Mouse (Mus musculus): Measurements from ENCODE around the gene Prune2.

The Prune2 gene

GRCm38 (mm10) chr19:17210541-17210940 lies 254.6 kb downstream of the Prune2 start:
- no peak for DNase-seq

GRCm38 (mm10) chr19:17214896-17215520 lies 259.1 kb downstream of the Prune2 start:
- no peak for DNase-seq

- no peak for DNase-seq
These were observed 262.3 kb downstream of the Prune2 start for GRCm38 (mm10) chr19:17218195-17218594.

- DNase-seq: no peak
These were observed 267.9 kb downstream of the Prune2 start for GRCm38 (mm10) chr19:17223801-17224200.

DNA sequence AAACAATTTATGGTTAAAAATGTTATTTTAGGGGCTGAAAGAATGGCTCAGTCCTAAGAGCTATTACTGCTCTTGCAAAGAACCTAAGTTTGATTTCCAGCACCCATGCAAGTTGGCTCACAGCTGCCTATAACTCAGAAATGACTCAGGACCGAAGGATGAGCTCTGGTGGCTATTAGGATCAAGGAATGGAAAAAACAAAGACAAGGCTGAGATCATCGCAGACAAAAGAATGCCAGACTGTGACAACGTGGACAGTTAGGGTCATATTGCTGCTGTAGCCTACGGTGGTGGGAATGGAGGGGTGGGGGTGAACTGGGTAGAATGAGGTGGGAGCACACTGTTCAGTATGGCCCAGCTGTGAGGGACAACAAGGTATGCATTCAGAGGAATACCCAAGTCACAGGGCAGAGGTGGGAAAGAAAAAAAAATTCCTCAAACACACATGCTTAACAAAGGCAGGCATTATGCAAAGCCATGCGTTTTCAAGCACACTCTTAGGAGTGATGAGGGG lies 269.7 kb downstream of the Prune2 start:
- no peak for DNase-seq

DNA sequence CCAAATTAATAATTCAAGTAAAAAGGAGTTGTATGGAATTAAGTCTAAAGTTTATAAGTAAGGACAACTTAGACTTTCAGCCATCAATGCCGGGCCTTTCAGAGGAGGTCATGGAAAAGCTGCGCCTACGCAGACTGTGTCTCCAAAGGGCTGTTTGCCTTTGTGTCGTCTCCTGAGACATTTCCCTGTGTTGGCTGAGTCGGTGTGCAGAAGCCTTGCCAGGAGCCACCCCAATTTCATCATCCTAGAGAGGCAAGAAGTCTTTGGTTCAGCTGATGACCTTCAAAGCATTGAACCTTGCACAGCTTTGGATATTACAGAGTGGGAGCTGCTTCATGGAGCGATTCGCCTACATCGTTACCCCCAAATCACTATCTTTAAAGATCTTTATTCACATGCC lies 270.2 kb downstream of the Prune2 start:
- no peak for DNase-seq

- no peak for DNase-seq
These were observed 274.1 kb downstream of the Prune2 start for GRCm38 (mm10) chr19:17230013-17230412.

- DNase-seq: no peak
These were observed 282.6 kb downstream of the Prune2 start for GRCm38 (mm10) chr19:17238471-17238870.

GRCm38 (mm10) chr19:17240170-17241077 lies 284.5 kb downstream of the Prune2 start:
- DNase-seq: no peak

DNA sequence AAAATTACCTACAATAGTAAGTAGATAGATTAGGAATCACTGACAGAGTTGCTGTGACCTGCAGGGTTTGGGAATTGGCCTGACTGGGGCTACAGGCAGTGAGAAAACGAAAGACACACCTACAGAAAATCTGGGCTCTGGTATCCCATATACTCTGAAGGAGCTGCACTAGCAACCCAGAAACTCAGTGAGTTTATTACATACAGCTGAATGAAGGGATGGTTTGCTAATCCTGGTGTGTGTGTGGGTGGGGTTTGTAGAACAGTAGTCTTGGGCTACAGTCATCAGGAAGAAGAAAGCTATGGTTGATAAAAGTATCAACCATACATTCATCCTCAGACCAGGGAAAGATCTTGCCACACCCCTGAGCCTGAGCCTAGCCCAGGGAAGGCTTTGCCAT lies 285.3 kb downstream of the Prune2 start:
- DNase-seq: no peak

- DNase-seq: no peak
These were observed 287.0 kb downstream of the Prune2 start for GRCm38 (mm10) chr19:17242962-17243361.

GRCm38 (mm10) chr19:17244544-17244943 lies 288.6 kb downstream of the Prune2 start:
- peak; percentile 10 for DNase-seq

DNA sequence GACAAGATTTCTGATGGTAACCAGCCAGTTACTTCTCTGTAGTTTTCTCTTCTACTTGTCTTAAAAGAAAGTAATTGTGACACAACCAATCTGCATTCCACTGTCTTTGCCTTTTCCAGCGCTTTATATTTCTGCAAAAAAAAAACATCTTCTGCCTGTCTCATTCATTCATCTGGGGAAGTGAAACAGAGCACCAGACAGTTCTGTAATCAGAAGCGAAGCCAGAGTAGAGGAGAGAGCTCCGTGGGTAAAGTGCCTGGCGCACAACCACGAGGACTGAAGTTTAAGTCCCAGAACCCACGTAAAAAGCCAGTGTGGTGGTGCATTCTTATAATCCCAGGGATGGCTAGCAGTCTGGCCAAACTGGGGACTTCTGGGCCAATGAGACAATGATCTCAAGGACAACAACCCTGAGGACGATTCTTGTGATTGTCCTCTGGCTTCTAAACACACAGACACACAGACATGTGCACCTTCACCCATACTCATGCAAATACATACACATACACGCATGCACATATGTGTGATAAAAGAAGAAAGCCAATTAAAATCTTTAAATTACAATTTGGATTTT lies 291.5 kb downstream of the Prune2 start:
- no peak for DNase-seq

DNA sequence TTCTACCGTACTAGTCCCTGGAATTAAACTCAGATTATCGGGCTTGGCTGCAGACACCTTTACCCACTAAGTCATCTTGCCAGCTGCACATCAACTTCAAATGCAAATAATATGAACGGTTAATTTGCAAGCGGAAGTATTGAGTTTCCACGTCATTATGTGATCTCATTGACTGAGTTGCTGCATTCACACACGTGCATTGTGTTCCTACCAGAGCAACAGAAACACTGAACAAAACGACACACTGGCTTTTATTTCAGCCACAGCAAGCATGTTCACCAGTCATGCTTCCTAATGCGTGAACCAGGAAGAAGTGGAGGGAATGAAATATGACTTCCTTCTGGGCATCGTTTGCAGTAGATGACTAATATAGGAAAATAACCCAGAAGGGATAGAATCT lies 293.8 kb downstream of the Prune2 start:
- no peak for DNase-seq

DNA sequence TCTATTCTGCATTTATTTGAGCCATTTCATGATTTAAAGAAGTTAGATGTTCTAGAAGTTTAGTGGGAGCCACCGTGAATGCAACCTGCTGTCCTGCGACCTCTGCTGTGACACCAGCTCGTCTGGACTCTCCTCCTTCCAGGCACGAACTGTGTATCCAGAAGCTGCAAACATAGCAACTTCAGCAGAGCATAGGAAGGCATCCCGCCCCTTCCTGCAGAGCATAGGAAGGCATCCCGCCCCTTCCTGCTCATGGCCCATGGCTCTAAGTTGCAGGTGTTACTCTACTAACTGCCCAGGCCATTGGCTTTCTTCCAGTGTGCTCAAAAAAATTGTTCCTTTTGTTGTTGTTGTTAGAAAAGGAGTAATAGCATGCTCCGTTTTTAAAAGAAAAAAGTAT lies 294.9 kb downstream of the Prune2 start:
- DNase-seq: no peak

DNA sequence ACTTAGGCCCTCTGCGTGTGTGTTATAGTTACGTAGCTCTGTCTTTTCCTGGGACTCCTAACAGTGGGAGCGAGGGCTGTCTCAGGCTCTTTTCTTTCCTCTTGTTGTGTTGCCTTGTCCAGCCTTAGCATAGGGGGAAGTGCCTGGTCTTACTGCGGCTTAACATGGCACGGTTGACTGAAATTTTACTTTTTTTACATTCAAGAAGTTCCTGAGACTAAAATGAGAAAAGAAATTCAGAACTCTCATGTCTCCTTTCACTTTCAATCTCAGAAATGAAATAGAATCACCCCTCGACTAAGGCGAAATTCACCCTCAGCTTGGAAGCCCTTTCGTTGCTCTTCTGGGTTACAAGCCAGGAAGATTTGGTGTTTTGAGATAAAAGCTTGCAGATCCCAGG lies 295.5 kb downstream of the Prune2 start:
- no peak for DNase-seq

DNA sequence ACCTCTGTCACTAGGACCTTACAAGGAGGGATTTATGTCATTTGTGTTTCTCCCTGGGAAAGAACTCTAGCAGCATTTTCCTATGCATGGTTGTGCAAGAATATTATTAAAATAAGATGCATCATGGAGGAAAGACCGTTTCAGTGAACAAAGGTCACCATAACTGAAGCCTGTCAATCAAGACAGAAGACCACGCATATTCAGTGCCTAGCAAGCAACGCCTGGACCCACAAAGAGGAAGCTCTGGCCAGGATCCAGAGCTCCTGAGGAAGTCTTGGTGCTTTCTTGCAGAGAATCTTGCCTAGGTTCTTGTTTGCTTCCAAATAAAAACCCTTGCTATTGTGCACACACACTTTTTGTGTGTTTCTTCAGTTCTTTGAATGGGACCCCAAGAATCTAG lies 296.9 kb downstream of the Prune2 start:
- no peak for DNase-seq

GRCm38 (mm10) chr19:17255511-17255910 lies 299.6 kb downstream of the Prune2 start:
- no peak for DNase-seq

GRCm38 (mm10) chr19:17256388-17256787 lies 300.5 kb downstream of the Prune2 start:
- no peak for DNase-seq

DNA sequence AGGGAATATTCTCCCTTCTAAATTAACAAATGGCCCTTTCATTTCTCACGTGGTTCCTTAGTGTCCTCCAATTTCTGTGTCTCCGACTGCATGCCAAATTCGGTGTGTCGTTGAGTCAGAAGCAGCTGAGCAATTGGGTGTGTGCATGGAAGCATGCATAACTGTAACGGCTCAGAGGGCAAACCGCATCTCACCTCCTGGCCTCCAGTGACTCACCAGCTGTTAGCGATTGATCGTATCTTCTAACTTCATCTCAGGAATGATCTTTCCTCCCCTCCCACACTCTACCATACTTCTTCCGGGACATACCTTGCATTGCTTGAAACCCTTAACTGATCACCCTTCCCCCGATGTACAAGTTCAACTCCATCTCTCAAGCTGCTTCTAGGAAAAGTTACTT lies 300.9 kb downstream of the Prune2 start:
- no peak for DNase-seq

DNA sequence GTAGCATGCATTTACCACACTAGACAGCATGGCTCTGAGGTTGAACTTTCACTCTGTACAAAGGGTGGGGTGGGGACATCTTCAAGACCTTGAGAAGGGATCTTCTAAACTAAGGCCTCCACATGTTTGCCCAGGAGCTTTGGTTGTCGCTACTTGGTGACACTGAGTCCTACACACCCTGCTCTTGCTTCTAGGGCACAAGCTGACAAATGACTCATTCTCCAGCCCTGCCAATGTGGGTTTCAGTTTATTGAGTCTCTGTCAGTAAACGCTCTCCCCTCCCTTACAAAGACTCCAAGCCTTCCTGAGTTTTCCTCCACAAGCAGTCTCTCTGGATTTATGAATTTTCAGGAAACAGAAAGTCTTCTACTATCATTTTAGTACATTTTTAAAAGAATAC lies 307.3 kb downstream of the Prune2 start:
- no peak for DNase-seq

- DNase-seq: peak; percentile 35
These were observed 307.9 kb downstream of the Prune2 start for GRCm38 (mm10) chr19:17263679-17264370.
